Mouse (Mus musculus): ENCODE measurements around the gene Wnk2. TPM values are rescaled to one million over a fixed set of nuclear protein-coding genes. Genes with fewer than 3 reads are reported as not detected.

Wnk2 gene
- polyA plus RNA-seq, 1 experiment from 2014 or later, result 0.50 TPM

DNA sequence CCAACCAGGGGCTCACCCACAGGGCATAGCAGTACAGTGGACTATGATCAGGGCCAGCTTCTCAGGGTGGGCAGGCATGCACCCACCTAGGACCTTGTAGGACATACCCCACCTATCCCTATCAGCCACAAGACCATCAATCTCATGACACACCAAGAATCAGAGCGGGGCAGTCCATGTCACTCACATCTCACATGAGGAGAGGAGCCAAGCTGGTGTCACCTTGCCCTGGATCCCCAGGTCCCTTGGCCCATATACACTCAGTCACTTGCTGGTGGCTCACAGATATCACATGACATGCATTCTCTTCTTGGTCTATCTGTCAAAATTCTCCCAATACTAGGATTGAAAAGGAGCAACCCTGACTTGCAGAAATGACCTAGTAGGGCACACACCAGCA lies 18.7 kb downstream of the Wnk2 start:
- no peak overlapping the region for H3K9ac ChIP-seq (ENCODE audit: low read depth, low read length)
- no peaks in the 10 kb centered on the region for H3K36me3 ChIP-seq (ENCODE audit: insufficient read depth, low read length)
- DNase-seq (ENCODE audit: low spot score) (no peak), ATAC-seq (replicated peaks; ENCODE audit: low FRiP score, low read depth) (no peak)
- H3K4me1 ChIP-seq (replicated peaks; ENCODE audit: insufficient read depth, low read length), result no peaks in the 10 kb centered on the region
- H3K27ac ChIP-seq, result no peak overlapping the region
- 95% methylated on average over 1 of the region's 1 CpGs for whole genome bisulfite sequencing
- no peak overlapping the region for H3K4me3 ChIP-seq (replicated peaks; ENCODE audit: low read depth, low read length)
- TF ChIP-seq CTCF (IDR thresholded peaks at IDR 0.05; ENCODE audit: low read depth), result no peak
- no peaks in the 10 kb centered on the region for H3K27me3 ChIP-seq (ENCODE audit: insufficient read depth, low read length)
- no peaks in the 10 kb centered on the region for H3K9me3 ChIP-seq (replicated peaks; ENCODE audit: low read length)
- H3K4me2 ChIP-seq (ENCODE audit: low read length), result no peak overlapping the region

DNA sequence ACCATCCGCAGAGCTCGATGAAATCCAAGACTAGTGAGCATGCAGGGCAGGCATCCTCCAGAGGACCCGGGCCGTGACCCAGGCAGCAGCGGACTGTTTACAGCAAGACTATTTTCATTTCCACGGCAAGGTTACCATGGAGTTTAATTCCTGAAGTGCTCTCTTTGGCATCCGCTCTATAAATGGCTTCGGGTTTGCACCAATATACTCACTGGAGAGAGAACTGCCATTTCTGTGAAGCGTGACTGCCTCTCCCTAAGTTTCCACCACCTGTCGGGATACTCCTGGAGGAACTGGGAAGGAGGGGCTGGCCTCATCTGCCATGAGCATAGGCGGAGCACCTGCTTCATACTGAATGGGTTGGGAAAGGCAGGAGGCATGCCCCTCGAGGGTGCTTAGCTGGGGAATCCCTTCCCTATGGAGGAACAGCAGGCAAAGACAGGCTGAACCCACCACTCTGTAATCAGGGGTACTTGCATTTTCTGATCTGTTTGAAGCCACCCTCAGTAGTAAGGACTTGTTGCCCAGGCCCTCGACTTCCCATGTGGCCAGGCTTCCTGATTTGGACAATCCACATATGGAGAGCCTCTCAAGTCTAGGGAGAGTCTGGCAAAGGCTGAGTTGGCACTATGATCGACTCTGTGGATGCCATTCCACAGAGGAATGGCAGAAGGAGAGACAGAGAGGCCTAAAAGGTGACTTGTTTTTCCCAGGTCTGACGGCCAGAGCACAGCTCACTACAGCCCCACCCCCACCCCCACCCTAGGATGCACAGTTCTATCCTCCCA lies 19.8 kb downstream of the Wnk2 start:
- H3K27ac ChIP-seq, result no peak overlapping the region
- WGBS, result 28% methylated on average over 15 of the region's 15 CpGs
- no peak overlapping the region for H3K4me3 ChIP-seq (replicated peaks; ENCODE audit: low read depth, low read length)
- H3K9ac ChIP-seq (ENCODE audit: low read depth, low read length), result no peak overlapping the region
- DNase-seq (ENCODE audit: low spot score), result peak; percentile 52
- H3K9me3 ChIP-seq (replicated peaks; ENCODE audit: low read length), result no peaks in the 10 kb centered on the region
- peak overlapping the region; percentile 11 for H3K4me2 ChIP-seq (ENCODE audit: low read length)
- TF ChIP-seq CTCF (IDR thresholded peaks at IDR 0.05; ENCODE audit: low read depth), result no peak
- H3K27me3 ChIP-seq (ENCODE audit: insufficient read depth, low read length), result no peaks in the 10 kb centered on the region
- no peaks in the 10 kb centered on the region for H3K36me3 ChIP-seq (ENCODE audit: insufficient read depth, low read length)
- H3K4me1 ChIP-seq (replicated peaks; ENCODE audit: insufficient read depth, low read length), result no peaks in the 10 kb centered on the region
- peak; percentile 55 for ATAC-seq (replicated peaks; ENCODE audit: low FRiP score, low read depth)

DNA sequence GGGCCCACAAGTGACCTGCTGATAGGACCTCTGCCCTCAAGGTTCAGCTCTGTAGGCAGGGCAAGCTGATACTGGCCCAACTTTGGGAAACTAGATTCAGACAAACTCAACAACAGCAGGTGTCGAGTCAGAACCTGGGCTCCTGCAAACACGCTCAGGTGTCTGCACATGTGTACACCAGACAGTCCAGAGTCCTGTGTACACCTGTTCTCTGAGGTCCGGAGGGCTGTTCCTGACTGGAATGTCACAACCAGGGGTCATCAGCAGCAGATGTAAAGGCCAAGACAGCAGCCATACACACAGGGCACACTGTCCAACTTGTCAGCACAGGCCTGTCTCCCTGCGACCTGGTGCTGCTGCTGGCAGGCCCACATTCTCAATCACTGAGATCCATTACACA lies 25.7 kb downstream of the Wnk2 start:
- DNase-seq (ENCODE audit: low spot score) (no peak), ATAC-seq (replicated peaks; ENCODE audit: low FRiP score, low read depth) (no peak)
- no peak overlapping the region for H3K4me3 ChIP-seq (replicated peaks; ENCODE audit: low read depth, low read length)
- H3K27ac ChIP-seq, result no peak overlapping the region
- TF ChIP-seq CTCF (IDR thresholded peaks at IDR 0.05; ENCODE audit: low read depth), result no peak
- H3K4me2 ChIP-seq (ENCODE audit: low read length), result no peak overlapping the region
- no peaks in the 10 kb centered on the region for H3K4me1 ChIP-seq (replicated peaks; ENCODE audit: insufficient read depth, low read length)
- no peaks in the 10 kb centered on the region for H3K9me3 ChIP-seq (replicated peaks; ENCODE audit: low read length)
- no peaks in the 10 kb centered on the region for H3K36me3 ChIP-seq (ENCODE audit: insufficient read depth, low read length)
- WGBS, result 85% methylated on average over 4 of the region's 4 CpGs
- H3K27me3 ChIP-seq (ENCODE audit: insufficient read depth, low read length), result no peaks in the 10 kb centered on the region
- no peak overlapping the region for H3K9ac ChIP-seq (ENCODE audit: low read depth, low read length)

DNA sequence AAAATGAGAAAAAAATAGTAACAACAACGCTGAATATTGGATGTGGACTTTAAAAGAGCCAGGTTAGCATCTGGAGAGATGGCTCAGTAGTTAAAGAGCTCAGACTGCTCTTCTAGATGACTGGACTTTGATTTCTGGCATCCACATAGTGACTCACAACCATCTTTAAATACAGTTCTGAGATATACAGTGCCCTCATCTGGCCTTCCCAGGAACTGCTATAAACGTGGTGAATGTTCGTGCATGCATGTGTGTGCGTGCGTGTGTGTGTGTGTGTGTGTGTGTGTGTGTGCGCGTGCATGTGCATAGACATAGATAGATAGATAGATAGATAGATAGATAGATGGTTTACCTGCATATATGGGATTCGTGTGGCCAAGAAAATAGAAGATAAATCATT lies 30.3 kb downstream of the Wnk2 start:
- TF ChIP-seq CTCF (IDR thresholded peaks at IDR 0.05; ENCODE audit: low read depth), result peak; percentile 21; the same call in 1 of the 2 replicates
- Histone ChIP-seq H3K4me3 (replicated peaks; ENCODE audit: low read depth, low read length) (no peak overlapping the region), H3K4me1 (replicated peaks; ENCODE audit: insufficient read depth, low read length) (no peaks in the 10 kb centered on the region), H3K4me2 (ENCODE audit: low read length) (no peak overlapping the region), H3K9ac (ENCODE audit: low read depth, low read length) (no peak overlapping the region), H3K36me3 (ENCODE audit: insufficient read depth, low read length) (no peaks in the 10 kb centered on the region), H3K27ac (no peak overlapping the region), H3K27me3 (ENCODE audit: insufficient read depth, low read length) (no peaks in the 10 kb centered on the region), H3K9me3 (replicated peaks; ENCODE audit: low read length) (no peaks in the 10 kb centered on the region)
- no peak for DNase-seq (ENCODE audit: low spot score)
- WGBS, result 91% methylated on average over 8 of the region's 8 CpGs
- no peak for ATAC-seq (replicated peaks; ENCODE audit: low FRiP score, low read depth)

DNA sequence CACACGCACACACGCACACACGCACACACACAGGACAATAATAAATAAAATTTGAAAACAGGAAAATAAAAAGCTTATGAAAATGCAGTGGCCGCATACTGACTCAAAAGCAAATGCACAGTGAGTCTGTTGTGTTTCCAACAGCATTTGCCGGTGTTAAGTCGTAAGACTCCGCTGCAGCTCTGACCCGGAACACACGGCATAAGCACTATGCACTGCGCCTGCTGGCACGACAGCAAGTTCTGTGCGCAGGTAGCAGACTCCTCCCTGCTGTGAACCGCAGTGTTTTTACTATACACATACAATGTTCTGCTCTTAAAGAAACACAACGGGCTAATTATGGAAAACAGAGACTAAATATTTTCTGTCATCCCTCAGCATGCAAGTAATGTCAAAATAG lies 32.9 kb downstream of the Wnk2 start:
- DNase-seq (ENCODE audit: low spot score) (no peak), ATAC-seq (replicated peaks; ENCODE audit: low FRiP score, low read depth) (no peak)
- Histone ChIP-seq H3K36me3 (ENCODE audit: insufficient read depth, low read length) (no peaks in the 10 kb centered on the region), H3K27ac (no peak overlapping the region), H3K4me1 (replicated peaks; ENCODE audit: insufficient read depth, low read length) (no peaks in the 10 kb centered on the region), H3K27me3 (ENCODE audit: insufficient read depth, low read length) (no peaks in the 10 kb centered on the region), H3K9me3 (replicated peaks; ENCODE audit: low read length) (no peaks in the 10 kb centered on the region), H3K4me3 (replicated peaks; ENCODE audit: low read depth, low read length) (no peak overlapping the region), H3K9ac (ENCODE audit: low read depth, low read length) (no peak overlapping the region), H3K4me2 (ENCODE audit: low read length) (no peak overlapping the region)
- no peak for TF ChIP-seq CTCF (IDR thresholded peaks at IDR 0.05; ENCODE audit: low read depth)
- 79% methylated on average over 14 of the region's 14 CpGs for WGBS

DNA sequence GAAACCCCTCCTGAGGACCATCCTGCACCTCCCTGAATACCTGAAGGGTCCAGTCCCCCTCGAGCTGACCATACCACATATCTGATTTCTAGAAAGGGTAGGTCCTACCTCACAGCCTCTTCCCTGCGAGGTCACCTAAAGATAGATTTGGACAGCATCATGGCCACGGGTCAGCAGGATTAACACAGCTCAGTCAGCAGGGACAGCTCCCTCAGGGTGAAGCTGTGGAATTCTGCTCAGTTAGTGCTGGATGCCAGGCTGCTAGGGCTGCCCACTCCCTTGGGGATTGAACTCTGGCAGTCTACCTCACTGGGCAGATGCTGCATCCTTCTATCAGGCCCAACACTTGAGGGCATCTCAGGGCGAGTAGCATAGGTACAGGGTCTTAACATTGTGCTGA lies 33.7 kb downstream of the Wnk2 start:
- H3K36me3 ChIP-seq (ENCODE audit: insufficient read depth, low read length), result no peaks in the 10 kb centered on the region
- 63% methylated on average over 4 of the region's 4 CpGs for WGBS
- TF ChIP-seq CTCF (IDR thresholded peaks at IDR 0.05; ENCODE audit: low read depth), result no peak
- H3K27me3 ChIP-seq (ENCODE audit: insufficient read depth, low read length), result no peaks in the 10 kb centered on the region
- H3K4me3 ChIP-seq (replicated peaks; ENCODE audit: low read depth, low read length), result no peak overlapping the region
- H3K9me3 ChIP-seq (replicated peaks; ENCODE audit: low read length), result no peaks in the 10 kb centered on the region
- no peaks in the 10 kb centered on the region for H3K4me1 ChIP-seq (replicated peaks; ENCODE audit: insufficient read depth, low read length)
- no peak overlapping the region for H3K4me2 ChIP-seq (ENCODE audit: low read length)
- no peak for ATAC-seq (replicated peaks; ENCODE audit: low FRiP score, low read depth)
- no peak overlapping the region for H3K27ac ChIP-seq
- no peak for DNase-seq (ENCODE audit: low spot score)
- no peak overlapping the region for H3K9ac ChIP-seq (ENCODE audit: low read depth, low read length)

DNA sequence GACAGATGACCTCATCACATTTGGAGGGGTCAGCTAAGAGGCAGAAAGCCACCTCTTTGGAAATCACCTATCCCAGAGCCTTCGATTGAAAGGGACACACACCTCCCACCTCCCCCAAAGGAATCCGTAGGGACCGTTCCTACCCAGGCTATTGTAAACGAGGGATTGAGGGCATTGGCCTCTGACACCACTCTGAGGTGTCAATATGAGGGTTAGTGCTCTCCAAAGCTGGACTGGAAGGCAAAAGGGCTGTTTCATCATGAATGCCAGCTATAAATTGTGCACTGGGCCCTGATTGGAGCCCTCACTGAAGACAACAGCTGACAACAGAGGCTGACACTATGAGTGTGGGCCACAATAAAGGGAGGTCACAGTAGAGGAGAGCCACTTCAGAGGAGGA lies 34.5 kb downstream of the Wnk2 start:
- H3K4me1 ChIP-seq (replicated peaks; ENCODE audit: insufficient read depth, low read length), result no peaks in the 10 kb centered on the region
- no peak overlapping the region for H3K4me2 ChIP-seq (ENCODE audit: low read length)
- WGBS, result 26% methylated on average over 4 of the region's 4 CpGs

More for the DNA sequence above, 34.5 kb downstream of the Wnk2 start:
- no peak for TF ChIP-seq CTCF (IDR thresholded peaks at IDR 0.05; ENCODE audit: low read depth)
- H3K9me3 ChIP-seq (replicated peaks; ENCODE audit: low read length), result no peaks in the 10 kb centered on the region
- no peak overlapping the region for H3K9ac ChIP-seq (ENCODE audit: low read depth, low read length)
- H3K27me3 ChIP-seq (ENCODE audit: insufficient read depth, low read length), result no peaks in the 10 kb centered on the region
- H3K36me3 ChIP-seq (ENCODE audit: insufficient read depth, low read length), result no peaks in the 10 kb centered on the region
- DNase-seq (ENCODE audit: low spot score) (no peak), ATAC-seq (replicated peaks; ENCODE audit: low FRiP score, low read depth) (no peak)
- no peak overlapping the region for H3K4me3 ChIP-seq (replicated peaks; ENCODE audit: low read depth, low read length)
- no peak overlapping the region for H3K27ac ChIP-seq
